In the genomic region with DNA sequence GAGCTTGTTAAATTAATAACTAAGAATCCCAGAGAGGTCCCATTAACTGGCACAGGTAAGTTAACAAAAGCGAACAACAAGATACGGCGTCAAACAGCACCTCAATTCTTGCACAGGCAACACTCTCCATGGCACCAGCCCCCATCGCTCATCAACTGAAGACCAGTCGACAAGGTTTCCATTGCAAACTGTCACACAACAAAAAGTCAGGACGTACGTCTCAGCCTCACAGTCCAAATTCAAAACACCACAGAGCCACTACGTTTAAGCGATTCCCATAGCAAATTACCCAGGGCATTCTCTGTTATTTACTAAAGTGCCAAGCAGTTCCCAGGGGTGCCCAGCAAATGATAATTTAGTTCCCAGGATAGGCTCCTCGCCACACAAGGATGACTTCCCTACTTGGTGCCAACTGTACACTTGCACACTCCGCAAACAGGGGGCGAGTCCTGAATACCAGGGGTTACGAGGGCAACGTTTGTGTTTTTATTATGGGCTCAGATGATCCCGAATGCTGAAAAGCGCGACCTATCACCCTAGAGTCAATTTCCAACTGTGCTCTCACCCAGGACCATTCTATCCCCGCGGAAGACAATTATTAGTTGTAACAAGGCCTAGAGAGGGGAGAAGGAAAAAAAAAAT, we compare ENCODE assay signal across 8 mouse cellular contexts. TPM values are rescaled to one million over a fixed set of nuclear protein-coding genes. Genes with fewer than 3 reads are reported as not detected.
DNase-seq lines count a peak whose midpoint lies in the region; ATAC-seq and TF ChIP-seq lines count a peak whose summit lies in the region.

No protein-coding gene starts in this region.

- H3K27ac ChIP-seq in layer of hippocampus, adult 2 months = peak overlapping the region; percentile 99
- peak overlapping the region; percentile 99; the same call in 1 of the 2 replicates for H3K27ac ChIP-seq in embryonic facial prominence, embryonic 11.5 days (replicated peaks; ENCODE audit: low read depth, low read length)
- H3K27ac ChIP-seq in midbrain, embryonic 14.5 days (replicated peaks; ENCODE audit: low read depth, low read length) = peak overlapping the region; percentile 100

- TF ChIP-seq CTCF in layer of hippocampus, adult 2 months (conservative IDR thresholded peaks at IDR 0.05) = no peak

- no peaks in the 10 kb centered on the region; the same call in 1 of the 2 replicates for H3K4me1 ChIP-seq in embryonic facial prominence, embryonic 11.5 days (ENCODE audit: control insufficient read depth, insufficient read depth, low read length)
- H3K4me1 ChIP-seq in midbrain, embryonic 14.5 days (ENCODE audit: control insufficient read depth, insufficient read depth, low read length) = peaks cover 18% of the 10 kb centered on the region

- no peaks in the 10 kb centered on the region for H3K9me3 ChIP-seq in embryonic facial prominence, embryonic 11.5 days (replicated peaks; ENCODE audit: control insufficient read depth, low read length)
- H3K9me3 ChIP-seq in midbrain, embryonic 14.5 days (ENCODE audit: control insufficient read depth, low read length) = no peaks in the 10 kb centered on the region

- peak overlapping the region; percentile 100 for H3K9ac ChIP-seq in embryonic facial prominence, embryonic 11.5 days (replicated peaks; ENCODE audit: low read length)
- H3K9ac ChIP-seq in midbrain, embryonic 14.5 days (replicated peaks; ENCODE audit: low read length) = peak overlapping the region; percentile 98

- DNase-seq in layer of hippocampus, adult 2 months (ENCODE audit: low spot score in 2 of 2) = no peak
- DNase-seq in layer of hippocampus, adult 8-10 months (ENCODE audit: low spot score in 2 of 2) = no peak
- peak; percentile 27 for DNase-seq in Muller cell, postnatal 12 days (ENCODE audit: inconsistent ontology term)
- no peak for DNase-seq in embryonic facial prominence, embryonic 11.5 days (ENCODE audit: low spot score)
- peak; percentile 32 to 40 for DNase-seq in heart, postnatal 10 days
- DNase-seq in kidney, postnatal 4 days = peak; percentile 12 to 43
- DNase-seq in midbrain, embryonic 14.5 days = peak; percentile 47
- DNase-seq in right cerebral cortex, postnatal 14 days = no peak

- intact Hi-C loops in heart, postnatal 10 days (cut with DNase I) = loop anchor here (2.0 to 5.0 kb wide), 4 partner anchors 38 to 93 kb away; no protein-coding TSS in a partner anchor

- WGBS in embryonic facial prominence, embryonic 11.5 days = 4% methylated on average over 19 of the region's 19 CpGs
- WGBS in midbrain, embryonic 14.5 days = 2% methylated on average over 19 of the region's 19 CpGs

- H3K27me3 ChIP-seq in embryonic facial prominence, embryonic 11.5 days (ENCODE audit: control insufficient read depth, insufficient read depth, low read length) = no peaks in the 10 kb centered on the region
- no peaks in the 10 kb centered on the region for H3K27me3 ChIP-seq in midbrain, embryonic 14.5 days (ENCODE audit: control insufficient read depth, insufficient read depth, low read length)

- H3K36me3 ChIP-seq in embryonic facial prominence, embryonic 11.5 days (replicated peaks; ENCODE audit: control insufficient read depth, insufficient read depth, low read depth, low read length) = no peaks in the 10 kb centered on the region
- no peaks in the 10 kb centered on the region for H3K36me3 ChIP-seq in midbrain, embryonic 14.5 days (ENCODE audit: control insufficient read depth, insufficient read depth, low read length)

- ATAC-seq in embryonic facial prominence, embryonic 11.5 days (replicated peaks; ENCODE audit: insufficient number of reproducible peaks, low FRiP score, low TSS enrichment, low read depth) = no peak
- no peak for ATAC-seq in midbrain, embryonic 14.5 days (ENCODE audit: low FRiP score, low TSS enrichment)

- peak overlapping the region; percentile 70 for H3K4me3 ChIP-seq in layer of hippocampus, adult 2 months
- peak overlapping the region; percentile 97 for H3K4me3 ChIP-seq in embryonic facial prominence, embryonic 11.5 days (ENCODE audit: low read depth, low read length)
- H3K4me3 ChIP-seq in midbrain, embryonic 14.5 days (replicated peaks; ENCODE audit: low read depth, low read length) = peak overlapping the region; percentile 85

- peak overlapping the region; percentile 35 for H3K4me2 ChIP-seq in embryonic facial prominence, embryonic 11.5 days (ENCODE audit: low read depth, low read length)
- H3K4me2 ChIP-seq in midbrain, embryonic 14.5 days (ENCODE audit: low read length) = peak overlapping the region; percentile 82

RNA-seq across cellular contexts. Expression of gene Lrp6, which starts 1.0 kb away (rescaled TPM):
- total RNA-seq in layer of hippocampus, adult 2 months (2021) = 10 to 100 TPM; 49.2 to 54.5 TPM
- total RNA-seq in layer of hippocampus, adult 8-10 months (2022) = 10 to 100 TPM; 49.4 to 62.8 (median 50.2) TPM
- 32.9 and 33.6 TPM in 2 replicates for polyA plus RNA-seq in embryonic facial prominence, embryonic 11.5 days (2014; fragmentation: Nextera tagmentation; extraction: Ambion mirVana)
- total RNA-seq in heart, postnatal 10 days (2021) = 10 to 100 TPM; 53.4 to 57.0 TPM
- 23.0 and 26.8 TPM in 2 replicates for polyA plus RNA-seq in midbrain, embryonic 14.5 days (2014; fragmentation: Nextera tagmentation; extraction: Ambion mirVana)

Comparison
In these comparisons a context has a peak if more than half of its experiments do, and no peak if none do; other contexts are left out.
1. DNase-seq: peak in Muller cell, postnatal 12 days (single experiment), heart, postnatal 10 days (2 of 2), kidney, postnatal 4 days (2 of 2) and midbrain, embryonic 14.5 days (single experiment); none in layer of hippocampus, adult 2 months (0 of 2), layer of hippocampus, adult 8-10 months (0 of 2), embryonic facial prominence, embryonic 11.5 days (single experiment) and right cerebral cortex, postnatal 14 days (single experiment).
2. Peak in every context shown above with its lines, with median percentiles within 50 percentile points of each other: H3K27ac ChIP-seq and H3K4me3 ChIP-seq.